Mouse (Mus musculus): Measurements from ENCODE around the gene Ablim2. TPM values are rescaled to one million over a fixed set of nuclear protein-coding genes. Genes with fewer than 3 reads are reported as not detected.

Gene Ablim2
- polyA plus RNA-seq, 2 experiments: 0.16 TPM; not detected in 1

- H3K4me3 ChIP-seq (ENCODE audit: insufficient read depth in 1 of 2, low read depth in 2 of 2, low read length in 2 of 2): no peak overlapping the region
- ATAC-seq (ENCODE audit: insufficient read depth) (no peak), DNase-seq (ENCODE audit: low read depth in 3 of 3, low spot score in 3 of 3) (no peak)
- H3K9ac ChIP-seq (replicated peaks): no peak overlapping the region
- no peaks in the 10 kb centered on the region for H3K9me3 ChIP-seq (ENCODE audit: control insufficient read depth, low read length)
- no peaks in the 10 kb centered on the region for H3K36me3 ChIP-seq (replicated peaks; ENCODE audit: control insufficient read depth, insufficient read depth, low read depth)
- no peaks in the 10 kb centered on the region for H3K4me1 ChIP-seq (replicated peaks; ENCODE audit: control insufficient read depth in 2 of 2, insufficient read depth in 2 of 2, low read length in 1 of 2)
- TF ChIP-seq EP300 (IDR thresholded peaks at IDR 0.05; ENCODE audit: low read depth) (no peak), CTCF (IDR thresholded peaks at IDR 0.05; ENCODE audit: low read depth) (no peak)
- H3K4me2 ChIP-seq (ENCODE audit: low read depth): no peak overlapping the region
- H3K27me3 ChIP-seq (ENCODE audit: control insufficient read depth, insufficient read depth, low read length): no peaks in the 10 kb centered on the region
- H3K27ac ChIP-seq: no peak overlapping the region
- WGBS (ENCODE audit: insufficient replicate concordance): 52% methylated on average over 5 of the region's 5 CpGs
Observed at GRCm38 (mm10) chr5:35931296-35931695, 173.6 kb downstream of the Ablim2 start.

- Histone ChIP-seq H3K4me2 (ENCODE audit: low read depth) (no peak overlapping the region), H3K9me3 (ENCODE audit: control insufficient read depth, low read length) (no peaks in the 10 kb centered on the region), H3K4me3 (ENCODE audit: insufficient read depth in 1 of 2, low read depth in 2 of 2, low read length in 2 of 2) (no peak overlapping the region), H3K27me3 (ENCODE audit: control insufficient read depth, insufficient read depth, low read length) (no peaks in the 10 kb centered on the region), H3K27ac (no peak overlapping the region), H3K9ac (replicated peaks) (no peak overlapping the region), H3K4me1 (replicated peaks; ENCODE audit: control insufficient read depth in 2 of 2, insufficient read depth in 2 of 2, low read length in 1 of 2) (no peaks in the 10 kb centered on the region), H3K36me3 (replicated peaks; ENCODE audit: control insufficient read depth, insufficient read depth, low read depth) (no peaks in the 10 kb centered on the region)
- DNase-seq (ENCODE audit: low read depth in 3 of 3, low spot score in 3 of 3): no peak
- WGBS (ENCODE audit: insufficient replicate concordance): 51% methylated on average over 10 of the region's 10 CpGs
- no peak for ATAC-seq (ENCODE audit: insufficient read depth)
- no peak for TF ChIP-seq CTCF (IDR thresholded peaks at IDR 0.05; ENCODE audit: low read depth)
- no peak for TF ChIP-seq EP300 (IDR thresholded peaks at IDR 0.05; ENCODE audit: low read depth)
Observed at GRCm38 (mm10) chr5:35933059-35933458, 175.4 kb downstream of the Ablim2 start.

Other genes with a start within 250 kb of the Ablim2 start
- gene Cpz, start 232.2 kb upstream of the Ablim2 start, polyA plus RNA-seq (2012; rRNA removed): 0.58 and 0.89 TPM in 2 replicates
- gene Cpz, start 232.2 kb upstream of the Ablim2 start, polyA plus RNA-seq (2014; fragmentation: Nextera tagmentation; extraction: Ambion mirVana): 0.59 and 1.0 TPM in 2 replicates
- gene Trmt44, start 182.8 kb upstream of the Ablim2 start, polyA plus RNA-seq (2012; rRNA removed): 1.5 and 2.0 TPM in 2 replicates
- 1.8 and 2.3 TPM in 2 replicates for gene Trmt44, start 182.8 kb upstream of the Ablim2 start, polyA plus RNA-seq (2014; fragmentation: Nextera tagmentation; extraction: Ambion mirVana)
- gene Acox3, start 174.8 kb upstream of the Ablim2 start, polyA plus RNA-seq (2012; rRNA removed): 3.4 and 3.6 TPM in 2 replicates
- 2.5 and 3.2 TPM in 2 replicates for gene Acox3, start 174.8 kb upstream of the Ablim2 start, polyA plus RNA-seq (2014; fragmentation: Nextera tagmentation; extraction: Ambion mirVana)
- gene Htra3, start 78.1 kb upstream of the Ablim2 start, polyA plus RNA-seq (2012; rRNA removed): 0.46 and 0.80 TPM in 2 replicates
- gene Htra3, start 78.1 kb upstream of the Ablim2 start, polyA plus RNA-seq (2014; fragmentation: Nextera tagmentation; extraction: Ambion mirVana): 0.99 and 1.5 TPM in 2 replicates
- 0.93 and 0.98 TPM in 2 replicates for gene Sh3tc1, start 17.9 kb upstream of the Ablim2 start, polyA plus RNA-seq (2012; rRNA removed)
- 1.5 and 1.8 TPM in 2 replicates for gene Sh3tc1, start 17.9 kb upstream of the Ablim2 start, polyA plus RNA-seq (2014; fragmentation: Nextera tagmentation; extraction: Ambion mirVana)
- 0.58 and 0.78 TPM in 2 replicates for gene Afap1, start 135.4 kb downstream of the Ablim2 start, polyA plus RNA-seq (2012; rRNA removed)
- gene Afap1, start 135.4 kb downstream of the Ablim2 start, polyA plus RNA-seq (2014; fragmentation: Nextera tagmentation; extraction: Ambion mirVana): 0.73 and 0.76 TPM in 2 replicates

Measured in liver, embryonic 14.5 days (tissue).